Mouse (Mus musculus) kidney, adult 2 months (tissue): ENCODE measurements at regions not wholly inside any gene's neighbourhood (a gene's known extent, or its start where the extent isn't known, plus 50 kb on each side); places are given as distances from the start of the nearest gene placed in this dataset.

ENCODE experiments used
- CTCF ChIP-seq: fragments of 200-500 bp; conservative IDR thresholded peaks from 2 replicates; pipeline ENCODE4 v1.5.1; 2011; ENCODE audit warnings: low read depth, mild to moderate bottlenecking, control low read depth, low read length, moderate library complexity, mixed read lengths; ENCODE audit not compliant: insufficient read depth, insufficient read length
- POLR2A ChIP-seq: fragments of 200-500 bp; IDR thresholded peaks from one replicate; pipeline ENCODE4 v1.6.1; 2011; ENCODE audit warnings: low read depth, low read length, control low read depth

DNA sequence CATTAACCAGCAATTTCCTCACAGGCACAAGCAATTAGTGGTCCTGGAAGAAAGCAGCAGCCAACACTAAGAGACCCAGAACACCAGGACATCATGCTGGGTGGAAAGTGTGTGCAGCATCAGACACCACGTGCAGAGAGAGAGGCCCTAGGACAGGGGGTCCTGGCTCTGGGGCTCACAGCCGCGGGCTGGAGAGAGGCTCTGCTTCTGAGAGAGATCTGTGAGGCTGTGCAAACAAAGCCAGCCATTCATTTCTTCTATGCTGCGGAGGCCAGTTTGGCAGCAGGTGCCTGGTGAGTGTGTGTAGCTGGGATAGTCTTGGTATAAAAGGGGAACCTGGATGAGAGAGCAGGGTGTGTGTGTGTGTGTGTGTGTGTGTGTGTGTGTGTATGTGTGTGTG, 257.7 kb upstream of the Rnaseh2b start:
- TF ChIP-seq POLR2A (no peak), CTCF (no peak)
